Mouse (Mus musculus) lung, embryonic 15.5 days (tissue): Measurements from ENCODE around the gene Man2b2. TPM values are rescaled to one million over a fixed set of nuclear protein-coding genes. Genes with fewer than 3 reads are reported as not detected.

Source experiments
- ATAC-seq: fragments of 200-750 bp; cut with Nextera tagmentation; 2 replicates; pipeline ENCODE4 v1.8.0; 2017; ENCODE audit warnings: moderate number of reproducible peaks, borderline replicate concordance; ENCODE audit not compliant: low FRiP score, low TSS enrichment; ENCODE audit errors: extremely low read depth
- H3K27ac ChIP-seq: fragments of 300-500 bp; sonication (generic); 2 replicates; pipeline ENCODE4 v1.5.1; 2015; ENCODE audit warnings: moderate library complexity, mild to moderate bottlenecking, inconsistent platforms
- H3K27me3 ChIP-seq: fragments of 300-500 bp; sonication (generic); 2 replicates; pipeline ENCODE4 v1.6.1; 2015; ENCODE audit warnings: inconsistent platforms
- H3K36me3 ChIP-seq: fragments of 300-500 bp; sonication (generic); 2 replicates; pipeline ENCODE4 v1.6.1; 2015; ENCODE audit warnings: inconsistent platforms
- H3K4me1 ChIP-seq: fragments of 300-500 bp; sonication (generic); 2 replicates; pipeline ENCODE4 v1.6.1; 2015; ENCODE audit warnings: inconsistent platforms
- H3K4me2 ChIP-seq: fragments of 300-500 bp; sonication (generic); 2 replicates; pipeline ENCODE4 v1.6.1; 2015; ENCODE audit warnings: inconsistent platforms, mild to moderate bottlenecking, moderate library complexity
- H3K4me3 ChIP-seq: fragments of 300-500 bp; sonication (generic); 2 replicates; pipeline ENCODE4 v1.5.1; 2015; ENCODE audit warnings: mild to moderate bottlenecking, inconsistent platforms
- H3K9ac ChIP-seq: fragments of 300-500 bp; sonication (generic); 2 replicates; pipeline ENCODE4 v1.6.1; 2015; ENCODE audit warnings: inconsistent platforms
- H3K9me3 ChIP-seq: fragments of 300-500 bp; sonication (generic); 2 replicates; pipeline ENCODE4 v1.6.1; 2016; ENCODE audit warnings: inconsistent platforms
- WGBS: fragments of 180-500 bp; shearing (Covaris S2); methylation state at CpG from one replicate; pipeline ENCODE4 v1.1.7; 2015; 5-methylcytosine and 5-hydroxymethylcytosine counted together
- polyA plus RNA-seq: library from polyadenylated mRNA; unstranded; fragments of >200 nt; fragmentation: Nextera tagmentation; extraction: Ambion mirVana; gene quantifications from 2 replicates; pipeline ENCODE4 v1.2.1, GENCODE M21; 2015

The Man2b2 gene
- 11.3 and 14.0 TPM in 2 replicates for polyA plus RNA-seq

- ATAC-seq: peak; percentile 89
- 0 out of 2 replicates have a peak within 1 kb of the TSS, but pooled peaks have one; percentile 39 for H3K27ac ChIP-seq
These were observed at the start of gene Man2b2 for GRCm38 (mm10) chr5:36829913-36830879. Man2b2 (minus strand) TSS chr5:36830653.

GRCm38 (mm10) chr5:36878801-36879200, 48.3 kb upstream of the Man2b2 start:
- ATAC-seq: no peak
- Histone ChIP-seq H3K4me3 (no peak overlapping the region), H3K9ac (no peak overlapping the region), H3K4me2 (no peak overlapping the region), H3K4me1 (no peaks in the 10 kb centered on the region), H3K36me3 (no peaks in the 10 kb centered on the region), H3K9me3 (no peaks in the 10 kb centered on the region), H3K27ac (no peak overlapping the region), H3K27me3 (peaks cover 10% of the 10 kb centered on the region; the same call in 1 of the 2 replicates)
- 83% methylated on average over 4 of the region's 4 CpGs for WGBS

More at GRCm38 (mm10) chr5:36829913-36830879, at the start of gene Man2b2:
- Histone ChIP-seq H3K9me3 (no peaks in the 10 kb centered on the region), H3K4me1 (peaks cover 16% of the 10 kb centered on the region; the same call in 1 of the 2 replicates), H3K4me3 (peak within 1 kb of the TSS; percentile 63), H3K36me3 (no peaks in the 10 kb centered on the region), H3K9ac (peak within 1 kb of the TSS; percentile 74), H3K4me2 (peak within 1 kb of the TSS; percentile 90), H3K27me3 (no peaks in the 10 kb centered on the region)
- 3% methylated on average over 46 of the region's 46 CpGs for WGBS

- no peak overlapping the region for H3K4me2 ChIP-seq
- H3K27me3 ChIP-seq: peaks cover 14% of the 10 kb centered on the region; the same call in 1 of the 2 replicates
- no peak overlapping the region for H3K4me3 ChIP-seq
- H3K9ac ChIP-seq: no peak overlapping the region
- no peaks in the 10 kb centered on the region for H3K9me3 ChIP-seq
- H3K27ac ChIP-seq: no peak overlapping the region
- ATAC-seq: no peak; the same call in 1 of the 2 replicates
- H3K36me3 ChIP-seq: no peaks in the 10 kb centered on the region
- 61% methylated on average over 2 of the region's 2 CpGs for WGBS
- no peaks in the 10 kb centered on the region for H3K4me1 ChIP-seq
These were observed 47.2 kb upstream of the Man2b2 start for GRCm38 (mm10) chr5:36877641-36878040.

GRCm38 (mm10) chr5:36876777-36877396, 46.4 kb upstream of the Man2b2 start:
- WGBS: 54% methylated on average over 7 of the region's 7 CpGs
- Histone ChIP-seq H3K27me3 (peaks cover 21% of the 10 kb centered on the region), H3K4me3 (no peak overlapping the region)

GRCm38 (mm10) chr5:36875956-36876355, 45.5 kb upstream of the Man2b2 start:
- Histone ChIP-seq H3K4me2 (no peak overlapping the region), H3K9ac (no peak overlapping the region), H3K27ac (no peak overlapping the region), H3K36me3 (no peaks in the 10 kb centered on the region), H3K9me3 (no peaks in the 10 kb centered on the region), H3K4me1 (no peaks in the 10 kb centered on the region), H3K4me3 (no peak overlapping the region), H3K27me3 (peaks cover 30% of the 10 kb centered on the region)
- 71% methylated on average over 4 of the region's 4 CpGs for WGBS
- no peak for ATAC-seq

More at GRCm38 (mm10) chr5:36876777-36877396, 46.4 kb upstream of the Man2b2 start:
- Histone ChIP-seq H3K4me1 (no peaks in the 10 kb centered on the region), H3K36me3 (no peaks in the 10 kb centered on the region), H3K9ac (no peak overlapping the region), H3K4me2 (no peak overlapping the region), H3K27ac (no peak overlapping the region), H3K9me3 (no peaks in the 10 kb centered on the region)
- ATAC-seq: no peak

- no peak overlapping the region for H3K27ac ChIP-seq
- H3K4me3 ChIP-seq: no peak overlapping the region
- H3K4me1 ChIP-seq: 0 out of 2 replicates have a peak, but pooled peaks cover 3% of the 10 kb centered on the region
- ATAC-seq: no peak
- H3K4me2 ChIP-seq: no peak overlapping the region
- H3K9ac ChIP-seq: no peak overlapping the region
- 76% methylated on average over 6 of the region's 6 CpGs for WGBS
- peaks cover 81% of the 10 kb centered on the region for H3K27me3 ChIP-seq
- no peaks in the 10 kb centered on the region for H3K9me3 ChIP-seq
- H3K36me3 ChIP-seq: no peaks in the 10 kb centered on the region
These were observed 40.5 kb upstream of the Man2b2 start for GRCm38 (mm10) chr5:36870916-36871315.

- Histone ChIP-seq H3K4me2 (peak overlapping the region; percentile 35; the same call in 1 of the 2 replicates), H3K9ac (no peak overlapping the region), H3K9me3 (no peaks in the 10 kb centered on the region), H3K27ac (no peak overlapping the region), H3K4me1 (0 out of 2 replicates have a peak, but pooled peaks cover 3% of the 10 kb centered on the region), H3K36me3 (no peaks in the 10 kb centered on the region), H3K4me3 (peak overlapping the region; percentile 2; the same call in 1 of the 2 replicates), H3K27me3 (peaks cover 92% of the 10 kb centered on the region)
- 0 out of 2 replicates have a peak, but pooled peaks have one; percentile 32 for ATAC-seq
- WGBS: under 1% methylated on average over 54 of the region's 56 CpGs
These were observed 39.3 kb upstream of the Man2b2 start for GRCm38 (mm10) chr5:36869578-36870236.

- H3K4me3 ChIP-seq: no peak overlapping the region
- H3K9ac ChIP-seq: no peak overlapping the region
- no peak overlapping the region for H3K27ac ChIP-seq
- no peak for ATAC-seq
- H3K9me3 ChIP-seq: no peaks in the 10 kb centered on the region
- H3K36me3 ChIP-seq: no peaks in the 10 kb centered on the region
- H3K4me2 ChIP-seq: peak overlapping the region; percentile 65
- 2% methylated on average over 7 of the region's 7 CpGs for WGBS
- H3K4me1 ChIP-seq: 0 out of 2 replicates have a peak, but pooled peaks cover 3% of the 10 kb centered on the region
- H3K27me3 ChIP-seq: peaks cover 92% of the 10 kb centered on the region
These were observed 38.7 kb upstream of the Man2b2 start for GRCm38 (mm10) chr5:36869186-36869577.

- H3K9ac ChIP-seq: no peak within 1 kb of the TSS
- H3K4me1 ChIP-seq: 0 out of 2 replicates have a peak, but pooled peaks cover 3% of the 10 kb centered on the region
- peak within 1 kb of the TSS; percentile 34 for H3K4me3 ChIP-seq
- under 1% methylated on average over 100 of the region's 108 CpGs for WGBS
- no peak within 1 kb of the TSS for H3K27ac ChIP-seq
- no peaks in the 10 kb centered on the region for H3K36me3 ChIP-seq
- H3K27me3 ChIP-seq: peaks cover 91% of the 10 kb centered on the region
- peak within 1 kb of the TSS; percentile 65 for H3K4me2 ChIP-seq
- ATAC-seq: no peak
- no peaks in the 10 kb centered on the region for H3K9me3 ChIP-seq
These were observed 38.0 kb upstream of the Man2b2 start, which contains the start of gene Ppp2r2c for GRCm38 (mm10) chr5:36868266-36869090. Ppp2r2c (plus strand) TSS chr5:36868513.

- H3K27ac ChIP-seq: no peak overlapping the region
- 10% methylated on average over 6 of the region's 6 CpGs for WGBS
- no peak overlapping the region for H3K4me3 ChIP-seq
- ATAC-seq: no peak
- H3K9me3 ChIP-seq: no peaks in the 10 kb centered on the region
- H3K36me3 ChIP-seq: no peaks in the 10 kb centered on the region
- H3K27me3 ChIP-seq: peaks cover 89% of the 10 kb centered on the region
- H3K9ac ChIP-seq: no peak overlapping the region
- H3K4me1 ChIP-seq: 0 out of 2 replicates have a peak, but pooled peaks cover 3% of the 10 kb centered on the region
- no peak overlapping the region for H3K4me2 ChIP-seq
These were observed 37.1 kb upstream of the Man2b2 start for GRCm38 (mm10) chr5:36867561-36867960.
